Mouse (Mus musculus) thymus, postnatal 14 days (tissue): Measurements from ENCODE around the gene Rpl28.

ENCODE experiments used
- DNase-seq: peaks from one replicate; pipeline ENCODE4 v3.0.0; 2021

Gene Rpl28

GRCm38 (mm10) chr7:4836351-4836792 lies 43.7 kb downstream of the Rpl28 start:
- DNase-seq = peak; percentile 69

GRCm38 (mm10) chr7:4837639-4838038 lies 45.0 kb downstream of the Rpl28 start:
- DNase-seq = no peak

GRCm38 (mm10) chr7:4842077-4842476 lies 49.4 kb downstream of the Rpl28 start:
- DNase-seq = no peak

- DNase-seq = peak; percentile 46
Observed at GRCm38 (mm10) chr7:4842634-4843131, 50.0 kb downstream of the Rpl28 start.

GRCm38 (mm10) chr7:4843604-4844244 lies 51.0 kb downstream of the Rpl28 start:
- peak; percentile 14 for DNase-seq

GRCm38 (mm10) chr7:4844245-4844916 lies 51.7 kb downstream of the Rpl28 start, which contains the start of gene Shisa7:
TSS of gene Shisa7 (minus strand) at chr7:4844696.
- DNase-seq = no peak
